Mouse (Mus musculus) lung, embryonic 14.5 days (tissue): ENCODE measurements at regions not wholly inside any gene's neighbourhood (a gene's known extent, or its start where the extent isn't known, plus 50 kb on each side); places are given as distances from the start of the nearest gene placed in this dataset.

Experiments
- ATAC-seq: fragments of 200-750 bp; cut with Nextera tagmentation; 2 replicates; pipeline ENCODE4 v1.8.0; 2017; ENCODE audit warnings: mild to moderate bottlenecking, moderate TSS enrichment, moderate library complexity; ENCODE audit not compliant: insufficient read depth
- DNase-seq: peaks from one replicate; pipeline ENCODE4 v3.0.0-alpha.2; 2015
- H3K27ac ChIP-seq: fragments of 300-500 bp; sonication (generic); 2 replicates; pipeline ENCODE4 v1.5.1; 2014; ENCODE audit warnings: low read depth, mild to moderate bottlenecking, moderate library complexity
- H3K27me3 ChIP-seq: fragments of 300-500 bp; sonication (generic); 2 replicates; pipeline ENCODE4 v1.6.1; 2014; ENCODE audit warnings: low read length, control low read depth; ENCODE audit not compliant: insufficient read depth
- H3K36me3 ChIP-seq: fragments of 300-500 bp; sonication (generic); 2 replicates; pipeline ENCODE4 v1.6.1; 2014; ENCODE audit warnings: control low read depth; ENCODE audit not compliant: insufficient read depth
- H3K4me1 ChIP-seq: fragments of 300-500 bp; sonication (generic); 2 replicates; pipeline ENCODE4 v1.6.1; 2014; ENCODE audit warnings: antibody characterized with exemption, control low read depth; ENCODE audit not compliant: insufficient read depth
- H3K4me2 ChIP-seq: fragments of 300-500 bp; sonication (generic); 2 replicates; pipeline ENCODE4 v1.6.1; 2014; ENCODE audit warnings: mild to moderate bottlenecking
- H3K4me3 ChIP-seq: fragments of 300-500 bp; sonication (generic); 2 replicates; pipeline ENCODE4 v1.5.1; 2014; ENCODE audit warnings: low read depth, low read length
- H3K9ac ChIP-seq: fragments of 300-500 bp; sonication (generic); 2 replicates; pipeline ENCODE4 v1.6.1; 2014
- H3K9me3 ChIP-seq: fragments of 300-500 bp; sonication (generic); 2 replicates; pipeline ENCODE4 v1.6.1; 2016; ENCODE audit warnings: low read depth, low read length, control low read depth
- CTCF ChIP-seq: IDR thresholded peaks from 2 replicates; pipeline ENCODE4 v1.5.1; 2016; ENCODE audit warnings: antibody characterized with exemption, low read depth
- WGBS: fragments of 180-500 bp; shearing (Covaris S2); extraction: QIAGEN DNeasy Blood & Tissue Kit; methylation state at CpG from one replicate; pipeline ENCODE4 v1.1.7; 2014; 5-methylcytosine and 5-hydroxymethylcytosine counted together

DNA sequence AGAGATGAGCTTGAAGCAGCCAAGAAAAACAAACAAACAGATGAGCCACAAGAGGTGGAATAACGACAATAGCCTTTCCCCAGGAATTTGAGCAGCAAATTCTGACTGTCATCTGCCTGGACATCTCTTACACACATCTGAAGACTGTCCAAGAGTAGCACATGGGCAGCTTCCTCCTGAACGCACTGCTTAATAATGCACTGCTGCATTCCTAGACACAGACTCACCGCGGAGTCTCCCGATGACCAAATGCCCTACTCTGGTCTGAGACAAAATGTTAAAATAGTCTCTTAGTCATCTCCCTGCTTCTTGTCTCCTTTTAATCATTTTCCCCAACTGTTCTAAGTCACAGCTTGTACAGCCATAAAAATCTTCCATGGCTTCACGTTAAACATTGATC is 119.3 kb downstream of the Postn start:
- Histone ChIP-seq H3K4me2 (no peak overlapping the region), H3K4me3 (no peak overlapping the region), H3K9me3 (no peaks in the 10 kb centered on the region), H3K4me1 (peaks cover 3% of the 10 kb centered on the region; the same call in 1 of the 2 replicates), H3K27me3 (no peaks in the 10 kb centered on the region), H3K27ac (no peak overlapping the region), H3K36me3 (no peaks in the 10 kb centered on the region), H3K9ac (no peak overlapping the region)
- WGBS: 69% methylated on average over 6 of the region's 6 CpGs
- TF ChIP-seq CTCF: no peak
- ATAC-seq (no peak), DNase-seq (no peak)

DNA sequence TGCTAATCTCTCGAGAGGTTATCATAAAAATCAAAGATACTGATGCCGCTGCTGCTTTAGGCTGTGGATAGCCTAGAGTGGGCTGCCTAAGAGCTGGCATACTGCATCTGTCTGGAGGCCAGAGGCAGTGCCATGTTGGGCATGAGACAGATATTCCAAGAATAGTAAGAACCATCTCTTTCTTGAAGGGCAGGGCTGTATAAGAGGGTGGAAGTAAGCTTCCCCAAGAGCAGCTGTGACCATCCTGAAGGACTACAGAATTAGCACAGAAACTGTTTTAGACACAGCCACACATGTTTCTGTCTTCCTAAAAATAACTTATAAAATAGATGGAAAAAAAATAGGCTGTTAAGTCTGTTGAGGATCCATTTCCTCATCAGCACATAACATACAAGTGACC is 126.4 kb downstream of the Postn start:
- Histone ChIP-seq H3K27me3 (no peaks in the 10 kb centered on the region), H3K4me1 (no peaks in the 10 kb centered on the region), H3K27ac (no peak overlapping the region), H3K9ac (no peak overlapping the region), H3K9me3 (no peaks in the 10 kb centered on the region), H3K4me2 (no peak overlapping the region), H3K4me3 (no peak overlapping the region), H3K36me3 (no peaks in the 10 kb centered on the region)
- no peak for TF ChIP-seq CTCF
- no peak for DNase-seq
- 95% methylated on average over 2 of the region's 2 CpGs for WGBS
- no peak for ATAC-seq

DNA sequence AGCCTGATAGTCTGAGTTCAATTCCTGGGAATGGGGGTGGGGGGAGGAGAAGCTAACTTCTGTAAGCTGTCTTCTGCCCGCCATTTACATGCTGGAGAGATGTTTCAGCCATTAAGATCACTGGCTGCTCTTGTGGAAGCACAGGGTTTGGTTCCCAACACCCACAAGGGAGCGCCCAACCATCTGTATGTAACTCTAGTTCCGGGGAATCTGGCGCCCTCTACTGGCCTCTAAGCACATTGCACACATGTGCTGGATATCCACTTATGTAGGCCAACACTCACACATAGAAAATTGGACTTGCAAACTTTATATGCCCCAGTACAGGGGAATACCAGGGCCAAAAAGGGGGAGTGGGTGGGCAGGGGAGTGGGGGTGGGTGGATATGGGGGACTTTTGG is 126.9 kb downstream of the Postn start:
- H3K4me2 ChIP-seq: no peak overlapping the region
- H3K36me3 ChIP-seq: no peaks in the 10 kb centered on the region
- no peak overlapping the region for H3K27ac ChIP-seq
- H3K27me3 ChIP-seq: no peaks in the 10 kb centered on the region
- H3K4me3 ChIP-seq: no peak overlapping the region
- no peaks in the 10 kb centered on the region for H3K9me3 ChIP-seq
- DNase-seq: no peak
- H3K4me1 ChIP-seq: no peaks in the 10 kb centered on the region
- H3K9ac ChIP-seq: no peak overlapping the region
- no peak for ATAC-seq
- TF ChIP-seq CTCF: peak; percentile 44
- 72% methylated on average over 4 of the region's 4 CpGs for WGBS

DNA sequence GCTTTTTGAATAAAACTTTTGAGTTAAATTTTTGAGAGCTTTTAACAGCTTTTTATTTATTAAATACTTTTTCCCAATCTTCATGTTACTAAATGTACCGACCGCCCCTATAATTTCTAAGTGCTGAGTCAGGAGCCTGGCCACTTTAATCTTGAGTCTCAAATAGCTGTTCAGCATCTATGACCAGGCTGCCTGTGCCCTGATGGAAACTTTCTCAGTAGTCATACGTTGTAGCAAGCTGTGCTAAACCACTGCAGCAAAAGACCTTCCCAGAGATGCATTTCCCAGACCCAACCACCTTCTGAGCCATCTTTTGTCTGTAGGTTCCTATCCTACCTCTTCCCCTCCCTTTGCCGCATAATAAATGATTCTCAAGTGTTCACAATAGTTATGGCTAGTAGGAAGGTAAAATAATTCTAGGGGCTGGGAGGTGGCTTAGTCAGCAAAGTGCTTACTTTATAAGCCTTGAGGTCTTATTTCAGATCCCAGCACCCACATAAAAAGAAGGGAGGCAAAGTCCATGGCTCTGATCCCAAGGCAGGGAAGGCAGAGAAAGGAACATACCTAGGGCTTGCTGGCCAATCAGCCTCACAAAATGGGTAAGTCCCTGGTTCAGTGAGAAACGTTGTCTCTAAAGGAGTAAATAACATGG is 129.5 kb downstream of the Postn start:
- ATAC-seq: no peak
- H3K4me1 ChIP-seq: no peaks in the 10 kb centered on the region
- no peaks in the 10 kb centered on the region for H3K9me3 ChIP-seq
- TF ChIP-seq CTCF: no peak
- no peak overlapping the region for H3K9ac ChIP-seq
- no peak overlapping the region for H3K4me2 ChIP-seq
- H3K36me3 ChIP-seq: no peaks in the 10 kb centered on the region
- no peak overlapping the region for H3K4me3 ChIP-seq
- 80% methylated on average over 5 of the region's 5 CpGs for WGBS
- no peak overlapping the region for H3K27ac ChIP-seq
- no peaks in the 10 kb centered on the region for H3K27me3 ChIP-seq
- DNase-seq: no peak

DNA sequence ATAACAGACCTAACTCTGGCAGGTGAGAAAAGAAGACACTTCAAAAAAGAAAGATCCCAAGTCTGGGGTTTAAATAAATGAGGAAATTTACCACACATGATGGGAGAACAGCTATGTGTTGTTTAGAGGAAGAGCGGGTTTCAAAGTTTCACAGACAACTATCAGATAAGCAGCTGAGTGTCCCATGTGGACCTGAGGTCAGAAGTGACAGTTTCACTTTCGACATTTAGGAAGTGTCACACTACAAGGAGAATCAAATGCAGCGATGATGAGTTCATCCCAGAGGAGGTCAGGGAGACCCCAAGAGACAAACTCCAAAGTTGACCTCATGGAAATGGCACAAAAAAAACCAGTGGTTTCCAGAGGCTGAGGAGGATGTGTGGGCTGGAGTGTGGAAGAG is 132.7 kb downstream of the Postn start:
- Histone ChIP-seq H3K9me3 (no peaks in the 10 kb centered on the region), H3K4me3 (no peak overlapping the region), H3K27me3 (no peaks in the 10 kb centered on the region), H3K27ac (no peak overlapping the region), H3K9ac (no peak overlapping the region), H3K4me2 (no peak overlapping the region), H3K36me3 (no peaks in the 10 kb centered on the region), H3K4me1 (no peaks in the 10 kb centered on the region)
- no peak for DNase-seq
- no peak for TF ChIP-seq CTCF
- WGBS: 49% methylated on average over 3 of the region's 3 CpGs
- no peak for ATAC-seq

DNA sequence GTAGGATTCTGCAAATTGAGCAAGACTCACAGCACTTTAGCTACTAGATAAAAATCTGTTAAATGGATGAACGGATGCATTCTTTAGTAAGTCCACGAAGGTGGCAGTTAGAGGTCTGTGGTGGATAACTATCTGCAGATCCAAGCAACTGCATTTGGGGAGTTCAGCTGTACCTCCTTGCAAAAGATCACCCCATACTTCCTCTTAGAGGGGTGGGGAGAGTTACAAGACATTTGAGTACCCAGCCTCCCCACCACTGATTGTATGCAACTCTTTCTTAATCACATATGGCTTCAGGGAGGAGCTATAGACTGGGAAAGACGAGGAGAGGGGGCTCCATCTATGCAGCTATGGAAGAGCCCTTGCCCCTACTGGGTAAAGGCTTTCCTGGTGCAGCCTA is 144.1 kb downstream of the Postn start:
- Histone ChIP-seq H3K27me3 (no peaks in the 10 kb centered on the region), H3K27ac (no peak overlapping the region), H3K4me2 (no peak overlapping the region), H3K9ac (no peak overlapping the region), H3K4me3 (no peak overlapping the region), H3K36me3 (no peaks in the 10 kb centered on the region), H3K4me1 (no peaks in the 10 kb centered on the region), H3K9me3 (no peaks in the 10 kb centered on the region)
- DNase-seq (no peak), ATAC-seq (no peak)
- WGBS: 68% methylated on average over 3 of the region's 3 CpGs
- TF ChIP-seq CTCF: no peak

DNA sequence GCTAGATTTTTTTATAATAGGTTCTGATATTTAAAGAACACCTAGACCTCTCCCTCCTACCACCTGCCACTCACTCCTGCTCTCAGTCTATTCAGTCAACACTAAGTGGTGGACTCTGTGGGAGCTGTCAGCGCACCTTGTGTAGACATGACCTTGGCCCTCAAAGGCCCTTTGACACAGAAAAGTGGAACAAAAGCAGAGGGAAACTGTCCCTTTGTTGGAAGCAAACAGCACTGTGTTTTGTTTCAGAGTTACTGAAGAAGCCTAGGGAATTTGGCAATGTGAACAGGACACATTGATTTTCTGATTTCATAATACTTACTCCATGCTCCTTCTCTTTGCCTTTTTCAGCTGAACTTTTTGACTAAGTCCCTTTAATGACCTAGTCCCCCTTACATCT is 146.7 kb downstream of the Postn start:
- no peaks in the 10 kb centered on the region for H3K36me3 ChIP-seq
- no peaks in the 10 kb centered on the region for H3K27me3 ChIP-seq
- H3K9ac ChIP-seq: no peak overlapping the region
- ATAC-seq: no peak
- no peak overlapping the region for H3K27ac ChIP-seq
- no peak for TF ChIP-seq CTCF
- WGBS: 68% methylated on average over 1 of the region's 1 CpGs
- DNase-seq: no peak
- H3K4me3 ChIP-seq: no peak overlapping the region
- no peaks in the 10 kb centered on the region for H3K4me1 ChIP-seq
- H3K9me3 ChIP-seq: no peaks in the 10 kb centered on the region
- no peak overlapping the region for H3K4me2 ChIP-seq

DNA sequence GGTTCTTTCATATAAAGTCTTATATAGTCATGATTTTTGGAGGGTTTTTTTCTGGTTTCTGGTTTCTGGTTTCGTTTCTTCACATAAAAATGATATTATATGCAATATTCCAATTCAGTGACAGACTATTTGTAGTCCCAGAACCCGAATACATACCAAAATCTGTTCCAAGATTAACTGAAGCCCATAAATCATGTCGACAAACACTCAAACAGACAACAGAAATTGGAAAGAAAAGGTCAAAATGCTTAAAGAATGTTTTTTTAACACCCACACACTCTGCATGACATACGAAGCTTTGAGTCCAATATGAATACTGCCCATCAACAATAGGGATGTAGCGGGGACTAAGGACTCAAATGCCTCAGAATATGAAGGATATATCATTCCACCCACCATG is 148.0 kb downstream of the Postn start:
- H3K36me3 ChIP-seq: no peaks in the 10 kb centered on the region
- H3K4me2 ChIP-seq: no peak overlapping the region
- DNase-seq: no peak
- H3K27me3 ChIP-seq: no peaks in the 10 kb centered on the region
- TF ChIP-seq CTCF: no peak
- H3K9ac ChIP-seq: no peak overlapping the region
- WGBS: 62% methylated on average over 5 of the region's 5 CpGs
- H3K9me3 ChIP-seq: no peaks in the 10 kb centered on the region
- no peak for ATAC-seq
- H3K27ac ChIP-seq: no peak overlapping the region
- no peaks in the 10 kb centered on the region for H3K4me1 ChIP-seq
- H3K4me3 ChIP-seq: no peak overlapping the region
